Mouse (Mus musculus) intestine, postnatal 0 days (tissue): ENCODE data around the gene Tor4a. TPM values are rescaled to one million over a fixed set of nuclear protein-coding genes. Genes with fewer than 3 reads are reported as not detected.

ENCODE experiments used
- ATAC-seq: fragments of 200-750 bp; cut with Nextera tagmentation; 2 replicates; pipeline ENCODE4 v1.8.0; 2017; ENCODE audit warnings: mild to moderate bottlenecking, moderate TSS enrichment, moderate library complexity
- H3K27ac ChIP-seq: fragments of 300-500 bp; sonication (generic); 2 replicates; pipeline ENCODE4 v1.5.1; 2014; ENCODE audit warnings: mild to moderate bottlenecking, low read depth, low read length, moderate library complexity
- H3K27me3 ChIP-seq: fragments of 300-500 bp; sonication (generic); replicated peaks from 2 replicates; pipeline ENCODE4 v1.6.1; 2014; ENCODE audit warnings: low read length, mixed read lengths; ENCODE audit not compliant: control insufficient read depth, insufficient read depth
- H3K36me3 ChIP-seq: fragments of 300-500 bp; sonication (generic); 2 replicates; pipeline ENCODE4 v1.6.1; 2014; ENCODE audit warnings: mild to moderate bottlenecking, moderate library complexity; ENCODE audit not compliant: control insufficient read depth, insufficient read depth
- H3K4me1 ChIP-seq: fragments of 300-500 bp; sonication (generic); replicated peaks from 2 replicates; pipeline ENCODE4 v1.6.1; 2014; ENCODE audit warnings: antibody characterized with exemption, low read length, mixed read lengths; ENCODE audit not compliant: control insufficient read depth, insufficient read depth
- H3K4me2 ChIP-seq: fragments of 300-500 bp; sonication (generic); replicated peaks from 2 replicates; pipeline ENCODE4 v1.6.1; 2014; ENCODE audit warnings: low read depth, mild to moderate bottlenecking, moderate library complexity
- H3K4me3 ChIP-seq: fragments of 300-500 bp; sonication (generic); 2 replicates; pipeline ENCODE4 v1.5.1; 2014; ENCODE audit warnings: low read depth, low read length
- H3K9ac ChIP-seq: fragments of 300-500 bp; sonication (generic); 2 replicates; pipeline ENCODE4 v1.6.1; 2014; ENCODE audit warnings: mild to moderate bottlenecking, low read depth, low read length
- H3K9me3 ChIP-seq: fragments of 300-500 bp; sonication (generic); 2 replicates; pipeline ENCODE4 v1.6.1; 2016; ENCODE audit warnings: mixed run types; ENCODE audit not compliant: control insufficient read depth
- CTCF ChIP-seq: sonication (generic); IDR thresholded peaks from 2 replicates; pipeline ENCODE4 v1.5.1; 2016; ENCODE audit warnings: low read depth, mild to moderate bottlenecking, control low read depth, antibody characterized with exemption, moderate library complexity
- WGBS: fragments of 180-500 bp; shearing (Covaris S2); extraction: QIAGEN DNeasy Blood & Tissue Kit; methylation state at CpG from one replicate; pipeline ENCODE4 v1.1.7; 2014; 5-methylcytosine and 5-hydroxymethylcytosine counted together
- polyA plus RNA-seq: library from polyadenylated mRNA; unstranded; fragments of >200 nt; fragmentation: Nextera tagmentation; extraction: Ambion mirVana; gene quantifications from 2 replicates; pipeline ENCODE4 v1.2.1, GENCODE M21; 2015

The Tor4a gene
- polyA plus RNA-seq, 1 experiment from 2014 or later: 12.6 TPM

DNA sequence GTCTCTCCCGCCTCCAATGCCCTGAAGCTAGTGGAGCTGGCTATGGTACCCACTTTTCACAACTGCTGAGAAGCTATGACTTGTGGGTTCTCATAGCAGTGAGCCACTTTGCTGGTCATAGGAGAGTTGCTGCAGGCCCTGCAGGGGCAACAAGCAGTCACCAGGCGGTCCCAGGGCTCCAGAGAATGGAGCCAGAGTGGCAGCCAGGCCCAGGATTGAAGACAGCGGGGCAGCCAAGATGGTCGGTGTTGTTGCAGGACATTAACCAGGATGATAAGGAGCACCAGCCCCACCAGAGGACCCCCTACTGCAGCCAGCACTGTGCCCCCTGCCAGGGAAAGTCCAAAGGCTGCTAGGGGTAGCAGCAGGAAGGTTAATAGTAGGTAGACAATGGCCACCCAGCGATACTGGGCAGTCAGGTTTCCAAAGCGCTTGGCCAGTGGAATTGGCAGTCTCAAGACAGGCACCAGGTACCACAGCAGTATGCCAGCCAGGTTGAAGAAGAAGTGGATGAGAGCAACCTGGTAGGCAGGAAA is 32.4 kb upstream of the Tor4a start:
- Histone ChIP-seq H3K9ac (peak overlapping the region; percentile 31; the same call in 1 of the 2 replicates), H3K27me3 (no peaks in the 10 kb centered on the region), H3K27ac (peak overlapping the region; percentile 78), H3K36me3 (no peaks in the 10 kb centered on the region), H3K4me1 (peaks cover 13% of the 10 kb centered on the region), H3K4me3 (no peak overlapping the region), H3K4me2 (peak overlapping the region; percentile 41), H3K9me3 (no peaks in the 10 kb centered on the region)
- TF ChIP-seq CTCF: no peak
- no peak for ATAC-seq
- 71% methylated on average over 6 of the region's 6 CpGs for WGBS

GRCm38 (mm10) chr2:25228431-25228889 is 31.8 kb upstream of the Tor4a start:
- H3K36me3 ChIP-seq: no peaks in the 10 kb centered on the region
- peak; percentile 67 for ATAC-seq
- WGBS: under 1% methylated on average over 7 of the region's 7 CpGs
- peak overlapping the region; percentile 31; the same call in 1 of the 2 replicates for H3K9ac ChIP-seq
- H3K4me2 ChIP-seq: peak overlapping the region; percentile 41
- H3K4me3 ChIP-seq: peak overlapping the region; percentile 9; the same call in 1 of the 2 replicates
- peaks cover 11% of the 10 kb centered on the region for H3K4me1 ChIP-seq
- no peaks in the 10 kb centered on the region for H3K9me3 ChIP-seq
- peak overlapping the region; percentile 78 for H3K27ac ChIP-seq
- peak; percentile 77 for TF ChIP-seq CTCF
- no peaks in the 10 kb centered on the region for H3K27me3 ChIP-seq

- Histone ChIP-seq H3K27me3 (no peaks in the 10 kb centered on the region), H3K4me3 (no peak overlapping the region), H3K9me3 (no peaks in the 10 kb centered on the region), H3K4me2 (no peak overlapping the region), H3K9ac (no peak overlapping the region), H3K27ac (no peak overlapping the region), H3K4me1 (peaks cover 9% of the 10 kb centered on the region; the same call in 1 of the 2 replicates), H3K36me3 (no peaks in the 10 kb centered on the region)
- WGBS: 94% methylated on average over 4 of the region's 4 CpGs
- ATAC-seq: no peak
- no peak for TF ChIP-seq CTCF
Observed at GRCm38 (mm10) chr2:25227406-25227805, 30.7 kb upstream of the Tor4a start.

DNA sequence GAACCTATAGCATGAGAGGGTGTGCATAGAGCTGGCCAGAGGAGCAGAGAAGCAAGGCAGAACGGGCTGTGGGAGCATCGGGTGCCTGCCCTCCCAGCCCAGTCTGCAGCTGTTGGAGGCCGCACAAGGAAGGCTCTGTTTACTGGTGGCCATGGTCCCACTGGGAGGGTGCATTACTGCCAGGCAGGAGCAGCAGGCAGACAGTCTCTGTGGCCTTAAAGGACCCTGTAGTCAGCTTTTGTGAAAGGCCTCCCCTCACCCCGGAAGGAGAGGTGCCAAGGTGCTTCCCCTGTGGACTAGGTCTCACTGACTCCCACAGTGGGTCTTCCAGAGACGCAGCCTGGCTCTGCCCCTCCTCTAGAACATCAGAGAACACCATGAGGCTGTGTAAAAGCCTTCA is 30.2 kb upstream of the Tor4a start:
- no peaks in the 10 kb centered on the region for H3K9me3 ChIP-seq
- peaks cover 5% of the 10 kb centered on the region; the same call in 1 of the 2 replicates for H3K36me3 ChIP-seq
- TF ChIP-seq CTCF: no peak
- no peak overlapping the region for H3K4me3 ChIP-seq
- 74% methylated on average over 5 of the region's 5 CpGs for WGBS
- no peak overlapping the region for H3K9ac ChIP-seq
- H3K27ac ChIP-seq: no peak overlapping the region
- no peak for ATAC-seq
- no peak overlapping the region for H3K4me2 ChIP-seq
- H3K4me1 ChIP-seq: peaks cover 9% of the 10 kb centered on the region; the same call in 1 of the 2 replicates
- H3K27me3 ChIP-seq: no peaks in the 10 kb centered on the region

DNA sequence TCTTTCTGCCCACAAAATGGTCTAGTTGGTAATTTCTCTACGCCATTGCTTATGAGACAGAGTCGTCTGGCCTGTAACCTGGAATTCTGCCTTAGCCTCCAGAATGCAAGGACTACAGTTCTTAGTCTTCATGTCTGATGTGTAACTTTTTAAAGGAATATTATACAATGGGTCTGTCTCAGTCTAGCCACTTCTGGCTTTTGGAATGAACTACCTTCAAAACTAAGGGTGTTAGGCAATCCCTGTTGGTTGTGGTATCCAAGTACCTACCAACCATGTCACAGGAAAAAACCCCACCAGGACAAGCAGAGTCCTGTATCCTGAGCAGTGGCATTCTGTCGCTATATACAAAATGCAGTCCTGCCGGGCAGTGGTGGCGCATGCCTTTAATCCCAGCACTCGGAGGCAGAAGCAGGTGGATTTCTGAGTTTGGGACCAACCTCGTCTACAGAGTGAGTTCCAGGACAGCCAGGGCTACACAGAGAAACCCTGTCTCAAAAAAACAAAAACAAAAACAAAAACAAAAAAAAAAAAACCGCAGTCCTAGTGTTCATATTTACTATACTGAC is 29.2 kb upstream of the Tor4a start:
- no peak for ATAC-seq
- H3K4me1 ChIP-seq: peaks cover 9% of the 10 kb centered on the region; the same call in 1 of the 2 replicates
- H3K27ac ChIP-seq: peak overlapping the region; percentile 94
- no peak overlapping the region for H3K9ac ChIP-seq
- H3K4me3 ChIP-seq: peak overlapping the region; percentile 87; the same call in 1 of the 2 replicates
- peaks cover 12% of the 10 kb centered on the region; the same call in 1 of the 2 replicates for H3K36me3 ChIP-seq
- H3K27me3 ChIP-seq: no peaks in the 10 kb centered on the region
- no peak for TF ChIP-seq CTCF
- WGBS: 69% methylated on average over 8 of the region's 8 CpGs
- H3K9me3 ChIP-seq: no peaks in the 10 kb centered on the region
- H3K4me2 ChIP-seq: peak overlapping the region; percentile 64

GRCm38 (mm10) chr2:25224766-25225752 is 28.4 kb upstream of the Tor4a start:
- ATAC-seq: peak; percentile 87
- peak overlapping the region; percentile 87 for H3K4me3 ChIP-seq
- H3K27ac ChIP-seq: peak overlapping the region; percentile 94
- 0 out of 2 replicates have a peak, but pooled peaks have one; percentile 15 for TF ChIP-seq CTCF
- peak overlapping the region; percentile 64 for H3K4me2 ChIP-seq
- H3K4me1 ChIP-seq: peaks cover 9% of the 10 kb centered on the region; the same call in 1 of the 2 replicates
- peaks cover 12% of the 10 kb centered on the region; the same call in 1 of the 2 replicates for H3K36me3 ChIP-seq
- 2% methylated on average over 41 of the region's 41 CpGs for WGBS
- H3K27me3 ChIP-seq: no peaks in the 10 kb centered on the region
- H3K9me3 ChIP-seq: no peaks in the 10 kb centered on the region
- H3K9ac ChIP-seq: peak overlapping the region; percentile 51
